Mouse (Mus musculus) activated CD4-positive, CD25-positive, alpha-beta regulatory T cell, adult 9 weeks (primary cell): Measurements from ENCODE around the gene Cd163l1. TPM values are rescaled to one million over a fixed set of nuclear protein-coding genes. Genes with fewer than 3 reads are reported as not detected.

Source experiments
- polyA plus RNA-seq: library from polyadenylated mRNA; unstranded; fragments of 100-300 nt; shearing (Covaris generic); gene quantifications from one replicate; pipeline ENCODE4 v1.2.1, GENCODE M21; 2017

Gene Cd163l1
- not detected for polyA plus RNA-seq

GRCm38 (mm10) chr7:140217967-140218366, at the start of gene Cd163l1:
Cd163l1 (plus strand) TSS chr7:140218267.

GRCm38 (mm10) chr7:140172936-140173335, 45.1 kb upstream of the Cd163l1 start, which contains the start of gene Olfr523:
Olfr523 (plus strand) TSS chr7:140173217.

GRCm38 (mm10) chr7:140205864-140206263, 12.2 kb upstream of the Cd163l1 start, which contains the start of gene Olfr524:
Olfr524 (minus strand) TSS chr7:140205964.

GRCm38 (mm10) chr7:140247216-140247615, 29.1 kb downstream of the Cd163l1 start, which contains the start of gene 5830411N06Rik:
5830411N06Rik (plus strand) TSS chr7:140247284.

Other genes starting within 250 kb of the Cd163l1 start
- gene 6430531B16Rik, start 239.5 kb upstream of the Cd163l1 start, polyA plus RNA-seq: 0.24 TPM
- 18.0 TPM for gene Adam8, start 225.7 kb upstream of the Cd163l1 start, polyA plus RNA-seq
- 66.2 TPM for gene Zfp511, start 181.9 kb upstream of the Cd163l1 start, polyA plus RNA-seq
- 34.2 TPM for gene Tubgcp2, start 181.6 kb upstream of the Cd163l1 start, polyA plus RNA-seq
- not detected for gene Msx3, start 169.2 kb upstream of the Cd163l1 start, polyA plus RNA-seq
- not detected for gene Caly, start 135.7 kb upstream of the Cd163l1 start, polyA plus RNA-seq
- not detected for gene Prap1, start 124.9 kb upstream of the Cd163l1 start, polyA plus RNA-seq
- gene Fuom, start 115.8 kb upstream of the Cd163l1 start, polyA plus RNA-seq: 12.2 TPM
- 3.5 TPM for gene Paox, start 102.5 kb upstream of the Cd163l1 start, polyA plus RNA-seq
- gene Echs1, start 101.8 kb upstream of the Cd163l1 start, polyA plus RNA-seq: 60.8 TPM
- 30.8 TPM for gene Mtg1, start 80.7 kb upstream of the Cd163l1 start, polyA plus RNA-seq
- gene Sprn, start 63.4 kb upstream of the Cd163l1 start, polyA plus RNA-seq: not detected
- not detected for gene Olfr522, start 53.5 kb upstream of the Cd163l1 start, polyA plus RNA-seq
- not detected for gene Olfr523, start 45.0 kb upstream of the Cd163l1 start, polyA plus RNA-seq
- gene Olfr524, start 12.3 kb upstream of the Cd163l1 start, polyA plus RNA-seq: not detected
- gene 5830411N06Rik, start 29.0 kb downstream of the Cd163l1 start, polyA plus RNA-seq: 0.56 TPM
- not detected for gene Olfr525, start 102.6 kb downstream of the Cd163l1 start, polyA plus RNA-seq
- gene Olfr527, start 115.8 kb downstream of the Cd163l1 start, polyA plus RNA-seq: not detected
- 0.27 TPM for gene Olfr60, start 143.4 kb downstream of the Cd163l1 start, polyA plus RNA-seq
- gene Olfr530, start 158.1 kb downstream of the Cd163l1 start, polyA plus RNA-seq: not detected
- not detected for gene Olfr531, start 184.7 kb downstream of the Cd163l1 start, polyA plus RNA-seq
- gene Olfr532, start 203.4 kb downstream of the Cd163l1 start, polyA plus RNA-seq: not detected
- gene Olfr533, start 245.1 kb downstream of the Cd163l1 start, polyA plus RNA-seq: not detected